In the genomic region with DNA sequence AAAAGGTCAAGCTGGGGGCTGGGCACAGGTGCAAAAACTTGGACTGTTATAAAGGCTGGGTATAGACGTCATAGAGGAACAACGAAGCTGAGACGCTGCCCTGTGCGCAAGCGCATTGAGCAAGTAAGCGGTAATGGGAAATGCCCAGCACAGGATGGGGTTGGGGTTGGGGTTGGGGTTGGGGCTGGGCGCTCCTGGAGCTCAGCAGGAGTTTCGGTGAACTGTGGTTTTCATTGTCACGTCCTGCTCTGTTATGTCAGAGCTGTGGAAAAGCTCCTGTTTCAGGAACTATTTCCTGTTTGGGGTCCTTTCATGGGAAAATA, we compare ENCODE assay signal across 9 mouse cellular contexts.
DNase-seq lines count a peak whose midpoint lies in the region; ATAC-seq and TF ChIP-seq lines count a peak whose summit lies in the region.
"Had no signal": no experiment of that assay in that cellular context is flagged by ENCODE, and none has a peak within 500 bp of the region (broad histone marks: within the 10 kb centered on the region; RNA-seq: fewer than 3 reads in every experiment).

No protein-coding gene starts in this region.

- no peaks in the 10 kb centered on the region for H3K27me3 ChIP-seq in intestine, postnatal 0 days (replicated peaks; ENCODE audit: control insufficient read depth, insufficient read depth, low read length)

- TF ChIP-seq CTCF in intestine, postnatal 0 days (IDR thresholded peaks at IDR 0.05; ENCODE audit: low read depth) = no peak

- ATAC-seq in intestine, postnatal 0 days = no peak

- 61% methylated on average over 9 of the region's 9 CpGs for WGBS in intestine, postnatal 0 days

- peak overlapping the region; percentile 21; the same call in 1 of the 2 replicates for H3K27ac ChIP-seq in intestine, postnatal 0 days (ENCODE audit: low read depth, low read length)
- H3K27ac ChIP-seq: heart, adult 2 months; macrophage had no signal

- H3K36me3 ChIP-seq in intestine, postnatal 0 days (ENCODE audit: control insufficient read depth, insufficient read depth) = no peaks in the 10 kb centered on the region

- intact Hi-C loops in heart, postnatal 25 days (cut with DNase I) = no loop called here

- no peak overlapping the region for H3K4me3 ChIP-seq in intestine, postnatal 0 days (ENCODE audit: low read depth, low read length)
- H3K4me3 ChIP-seq: heart, adult 2 months had no signal

- H3K9ac ChIP-seq in intestine, postnatal 0 days (ENCODE audit: low read depth, low read length) = no peak overlapping the region

- DNase-seq in B cell, adult 2 months = peak; percentile 11 to 14
- DNase-seq in CD4-positive, CD25-positive, alpha-beta regulatory T cell, adult 2 months (ENCODE audit: low read depth, low spot score) = peak; percentile 93
- peak; percentile 40 to 41 for DNase-seq in spleen, postnatal 36 days (ENCODE audit: low spot score in 2 of 2)
- DNase-seq in yolk sac, embryonic 10.5 days (ENCODE audit: low spot score) = no peak
- DNase-seq in heart, postnatal 25 days (ENCODE audit: low spot score) = no peak
- DNase-seq in right cerebral cortex, postnatal 10 days (ENCODE audit: low spot score in 2 of 2) = no peak

- peaks cover 6% of the 10 kb centered on the region for H3K4me1 ChIP-seq in intestine, postnatal 0 days (replicated peaks; ENCODE audit: control insufficient read depth, insufficient read depth, low read length)

- H3K9me3 ChIP-seq in intestine, postnatal 0 days (ENCODE audit: control insufficient read depth) = no peaks in the 10 kb centered on the region

- 0 out of 2 replicates have a peak overlapping the region, but pooled peaks have one; percentile 40 for H3K4me2 ChIP-seq in intestine, postnatal 0 days (replicated peaks; ENCODE audit: low read depth)

Comparison
In these comparisons a context has a peak if more than half of its experiments do, and no peak if none do; other contexts are left out.
1. DNase-seq: peak in B cell, adult 2 months (2 of 2), CD4-positive, CD25-positive, alpha-beta regulatory T cell, adult 2 months (single experiment) and spleen, postnatal 36 days (2 of 2); none in yolk sac, embryonic 10.5 days (single experiment), heart, postnatal 25 days (single experiment) and right cerebral cortex, postnatal 10 days (0 of 2).